Mouse (Mus musculus): ENCODE data around the gene Fam172a.

Fam172a gene

GRCm38 (mm10) chr13:78102337-78102736 lies 400.5 kb downstream of the Fam172a start:
- no peak for DNase-seq (ENCODE audit: low spot score)

GRCm38 (mm10) chr13:78104851-78105250 lies 403.0 kb downstream of the Fam172a start:
- no peak for DNase-seq (ENCODE audit: low spot score)

- DNase-seq (ENCODE audit: low spot score): no peak
Observed at GRCm38 (mm10) chr13:78110648-78111047, 408.8 kb downstream of the Fam172a start.

GRCm38 (mm10) chr13:78113978-78114377 lies 412.1 kb downstream of the Fam172a start:
- no peak for DNase-seq (ENCODE audit: low spot score)

GRCm38 (mm10) chr13:78118715-78119114 lies 416.9 kb downstream of the Fam172a start:
- DNase-seq (ENCODE audit: low spot score): no peak

- no peak for DNase-seq (ENCODE audit: low spot score)
Observed at GRCm38 (mm10) chr13:78121991-78122390, 420.2 kb downstream of the Fam172a start.

DNA sequence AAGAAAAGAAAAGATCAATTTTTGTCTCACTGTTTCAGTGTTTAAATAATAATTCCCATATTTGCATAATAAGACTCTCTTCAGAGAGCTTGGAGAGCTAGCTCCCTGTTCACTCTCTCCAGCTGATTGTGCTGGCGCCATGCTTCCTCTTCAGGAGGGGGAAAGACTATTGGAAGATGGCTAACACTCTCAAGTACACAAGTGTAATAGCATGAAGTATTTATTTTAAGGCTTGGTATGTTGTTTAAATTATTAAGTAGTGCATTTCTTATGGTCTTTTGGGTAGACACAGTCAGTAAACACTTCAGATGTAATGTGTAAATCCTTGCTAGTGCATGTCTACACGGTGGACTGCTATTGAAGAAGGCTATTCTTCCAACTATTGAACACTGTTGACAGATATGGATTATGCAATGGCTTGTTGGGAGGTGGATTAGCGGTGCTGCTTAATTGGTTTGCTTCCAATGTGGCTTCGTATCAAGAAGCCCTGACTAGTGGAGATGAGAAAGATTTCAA lies 422.1 kb downstream of the Fam172a start:
- no peak for DNase-seq (ENCODE audit: low spot score)

DNA sequence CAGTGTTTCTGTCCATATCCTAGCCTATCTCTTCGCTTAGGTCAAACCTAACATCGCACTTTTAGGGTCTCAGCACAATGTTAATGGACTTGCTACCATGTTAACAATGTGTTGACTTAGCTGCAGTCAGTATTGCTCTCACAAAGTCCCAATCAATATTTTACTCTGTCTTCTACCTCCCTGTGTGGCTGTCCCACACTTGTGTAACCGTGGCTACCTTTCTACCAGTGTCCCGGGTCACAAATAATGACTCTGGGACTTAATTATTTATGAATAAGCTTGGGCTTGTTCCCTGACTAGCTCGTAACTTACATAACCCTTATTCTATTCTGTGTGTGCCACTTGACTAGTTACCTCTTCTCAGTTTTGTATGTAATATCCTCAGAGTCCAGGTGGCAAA lies 455.6 kb downstream of the Fam172a start:
- no peak for DNase-seq (ENCODE audit: low spot score)

GRCm38 (mm10) chr13:78162149-78162548 lies 460.3 kb downstream of the Fam172a start:
- DNase-seq (ENCODE audit: low spot score): no peak

DNA sequence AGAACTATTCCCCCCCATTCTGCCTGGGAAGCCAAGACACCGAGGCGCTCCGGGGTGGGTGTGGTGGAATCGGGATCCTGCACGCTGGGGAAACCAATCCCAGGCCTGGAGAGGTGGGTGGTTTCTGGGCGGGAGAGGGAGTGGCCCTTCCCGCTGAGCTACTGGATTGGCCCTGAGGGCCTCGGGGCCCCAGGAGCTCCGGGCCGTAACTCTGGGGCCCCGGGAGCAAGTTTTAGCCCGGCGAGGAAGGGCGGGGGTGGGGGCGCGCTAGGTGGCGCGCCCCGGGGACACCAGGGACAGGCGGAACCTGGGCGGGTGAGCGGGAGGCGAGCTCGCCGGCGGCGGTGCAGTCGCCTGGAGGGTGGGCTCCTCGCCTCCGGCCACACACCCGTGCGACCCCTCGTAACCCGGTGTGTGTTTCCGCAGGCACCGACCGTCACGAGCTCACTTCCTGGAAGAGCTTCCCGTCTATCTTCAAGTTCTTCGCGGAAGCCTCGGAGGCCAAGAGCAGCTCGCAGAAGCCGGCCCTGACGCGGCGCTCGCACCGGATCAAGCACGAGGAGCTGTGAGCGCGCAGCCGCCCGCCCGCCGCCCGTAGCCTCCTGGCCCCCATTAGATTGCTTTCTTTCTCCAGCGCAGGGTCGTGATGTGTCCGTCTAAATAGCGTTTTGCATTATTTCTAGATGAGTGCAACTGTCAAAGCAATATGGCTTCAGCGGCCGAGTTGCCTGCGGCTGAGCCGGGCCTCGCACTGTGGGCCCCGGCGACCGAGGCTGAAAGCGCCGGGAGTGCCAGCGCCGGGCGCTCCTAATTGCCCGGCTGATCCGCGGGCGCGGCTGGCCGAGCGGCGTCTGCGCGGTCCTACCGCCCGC lies 461.5 kb downstream of the Fam172a start:
- DNase-seq (ENCODE audit: low spot score): no peak

DNA sequence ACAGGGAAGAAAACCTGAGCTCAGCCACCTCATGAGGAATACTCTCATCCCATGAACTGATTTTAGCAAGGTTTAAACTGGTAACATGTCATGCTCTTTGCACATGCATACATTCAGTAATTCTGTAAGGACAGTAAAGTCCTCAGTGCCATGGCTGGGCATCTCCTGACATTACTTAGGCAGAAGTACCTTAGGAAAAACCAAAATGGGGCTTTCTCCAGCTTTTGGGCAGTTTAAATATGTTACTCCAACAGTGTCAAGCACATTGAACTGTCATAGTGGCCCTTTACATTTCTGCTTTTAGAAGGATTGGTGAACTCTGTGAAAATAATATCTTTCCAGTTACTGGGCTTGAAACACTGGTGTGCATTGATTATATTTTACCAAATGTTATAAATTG lies 463.1 kb downstream of the Fam172a start:
- DNase-seq (ENCODE audit: low spot score): no peak

DNA sequence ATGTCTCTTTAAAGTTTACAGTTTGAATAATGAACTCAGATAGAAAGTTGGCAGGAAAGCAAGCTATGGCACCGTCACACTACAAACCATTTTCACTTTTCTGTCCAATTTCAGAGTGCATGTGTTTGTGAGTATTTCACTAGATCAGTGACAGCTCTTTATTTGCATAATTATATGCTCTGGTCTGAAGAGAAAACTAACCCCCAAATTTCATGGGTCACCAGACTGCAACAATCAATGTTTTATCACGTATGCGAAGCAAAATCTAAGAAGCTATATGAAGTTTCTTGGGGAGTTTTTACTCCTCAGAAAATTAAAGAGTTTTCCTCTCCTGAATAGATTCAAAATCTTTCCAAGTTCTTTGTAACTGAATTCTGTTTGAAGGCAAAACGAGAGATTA lies 466.3 kb downstream of the Fam172a start:
- no peak for DNase-seq (ENCODE audit: low spot score)

DNA sequence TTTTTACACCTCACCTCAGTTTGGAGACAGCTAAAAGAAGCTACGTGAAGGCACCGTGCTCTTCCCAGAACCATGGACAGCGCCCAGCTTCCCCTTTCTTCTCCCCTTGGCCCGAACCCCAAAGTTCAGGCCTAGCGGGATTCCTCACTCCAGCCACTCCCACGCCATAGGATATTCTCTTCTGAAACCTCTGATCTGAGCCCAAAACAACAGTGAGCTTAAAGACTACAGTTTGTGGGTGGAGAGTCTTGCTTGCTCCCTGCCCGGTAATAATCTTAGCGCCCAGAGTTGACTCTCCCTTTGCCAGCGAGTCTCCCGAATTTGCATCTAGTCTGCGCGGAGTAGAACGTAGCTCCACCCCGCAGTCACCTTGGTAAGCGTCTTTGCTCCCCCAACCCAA lies 469.5 kb downstream of the Fam172a start:
- no peak for DNase-seq (ENCODE audit: low spot score)

GRCm38 (mm10) chr13:78171984-78172636 lies 470.3 kb downstream of the Fam172a start:
- DNase-seq (ENCODE audit: low spot score): no peak

- no peak for DNase-seq (ENCODE audit: low spot score)
Observed at GRCm38 (mm10) chr13:78172861-78173260, 471.0 kb downstream of the Fam172a start.

GRCm38 (mm10) chr13:78174191-78174590 lies 472.4 kb downstream of the Fam172a start:
- DNase-seq (ENCODE audit: low spot score): no peak

DNA sequence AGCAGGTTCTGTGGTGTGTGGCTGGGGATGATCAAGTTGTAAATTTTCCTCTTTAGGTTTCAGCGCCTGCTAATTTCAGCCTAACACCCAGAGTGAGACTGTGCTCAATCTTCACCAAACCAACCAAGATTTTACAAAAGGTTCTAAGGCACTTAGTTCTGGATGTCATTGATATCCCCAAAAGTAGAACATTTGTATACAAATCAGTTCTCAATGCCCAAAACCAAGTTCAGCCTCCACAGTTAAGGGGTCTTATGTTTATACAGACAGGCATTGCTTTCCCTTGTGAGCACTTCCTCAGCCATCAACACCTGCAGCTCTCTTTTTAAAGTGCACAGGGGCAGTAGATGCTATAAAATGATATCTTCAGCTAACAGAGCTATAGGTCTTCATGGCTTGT lies 473.1 kb downstream of the Fam172a start:
- DNase-seq (ENCODE audit: low spot score): no peak

DNA sequence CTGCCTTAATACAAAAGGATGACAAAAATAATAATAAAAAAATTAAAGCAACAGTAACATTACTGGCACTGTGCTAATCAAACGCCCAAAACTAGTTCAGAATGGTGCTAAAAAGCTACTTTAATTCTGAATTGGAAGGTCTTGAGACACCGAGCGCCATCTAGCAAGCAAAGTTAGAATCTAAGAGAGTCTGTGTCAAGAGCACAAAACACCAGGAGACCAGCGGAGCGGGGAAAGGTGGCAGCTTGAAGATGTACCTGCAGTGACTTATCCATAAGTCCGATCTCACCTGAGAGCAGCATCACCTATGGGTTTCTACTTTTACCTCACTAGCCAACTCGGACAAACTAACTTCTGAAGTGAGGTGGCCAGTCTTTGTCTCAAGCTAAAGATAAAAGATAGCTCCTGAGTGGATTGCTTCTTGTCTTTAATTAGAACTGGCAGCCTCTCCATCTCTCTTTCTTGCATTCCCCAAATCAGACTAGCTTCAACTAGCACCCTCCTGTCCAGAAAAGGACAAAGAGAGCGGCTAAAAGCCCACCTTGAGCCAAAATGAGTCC lies 474.1 kb downstream of the Fam172a start:
- DNase-seq (ENCODE audit: low spot score): no peak

- DNase-seq (ENCODE audit: low spot score): no peak
Observed at GRCm38 (mm10) chr13:78177381-78177950, 475.6 kb downstream of the Fam172a start.

DNA sequence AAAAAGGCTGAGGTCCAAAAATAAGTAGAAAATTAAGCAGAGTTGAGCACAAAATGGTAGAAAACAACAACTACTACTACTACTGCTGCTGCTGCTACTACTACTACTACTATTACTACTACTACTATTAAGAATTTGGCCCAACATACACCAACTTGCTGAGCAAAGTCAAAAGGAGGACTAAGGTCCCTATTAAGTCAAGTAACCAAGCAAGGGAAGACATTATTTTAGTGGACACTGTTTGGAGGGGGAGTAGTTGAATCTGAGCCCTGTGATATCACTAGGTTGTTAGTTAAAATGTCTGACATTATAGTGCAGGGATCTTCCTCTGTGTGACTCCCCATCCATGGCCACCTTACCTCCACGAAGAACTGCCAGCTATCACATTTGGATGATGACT lies 476.2 kb downstream of the Fam172a start:
- no peak for DNase-seq (ENCODE audit: low spot score)

DNA sequence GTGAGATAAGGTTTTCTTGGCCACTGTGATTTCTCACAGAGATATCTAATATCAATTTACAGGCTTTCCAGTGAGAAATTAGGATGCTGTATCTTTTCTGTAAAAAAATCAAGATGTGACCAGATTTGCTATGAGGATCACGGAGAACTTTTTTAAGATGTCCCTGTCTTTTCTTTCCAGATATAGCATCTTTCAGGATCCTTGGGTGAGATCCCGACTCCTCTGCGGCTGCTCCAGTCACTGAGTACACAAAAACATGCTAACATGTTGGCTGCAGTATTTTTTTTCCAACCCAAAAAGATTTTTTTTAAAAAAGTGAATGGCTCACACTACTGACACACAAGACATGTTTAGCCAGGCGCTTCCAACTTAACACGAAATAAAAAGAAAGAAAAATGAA lies 476.9 kb downstream of the Fam172a start:
- no peak for DNase-seq (ENCODE audit: low spot score)

DNA sequence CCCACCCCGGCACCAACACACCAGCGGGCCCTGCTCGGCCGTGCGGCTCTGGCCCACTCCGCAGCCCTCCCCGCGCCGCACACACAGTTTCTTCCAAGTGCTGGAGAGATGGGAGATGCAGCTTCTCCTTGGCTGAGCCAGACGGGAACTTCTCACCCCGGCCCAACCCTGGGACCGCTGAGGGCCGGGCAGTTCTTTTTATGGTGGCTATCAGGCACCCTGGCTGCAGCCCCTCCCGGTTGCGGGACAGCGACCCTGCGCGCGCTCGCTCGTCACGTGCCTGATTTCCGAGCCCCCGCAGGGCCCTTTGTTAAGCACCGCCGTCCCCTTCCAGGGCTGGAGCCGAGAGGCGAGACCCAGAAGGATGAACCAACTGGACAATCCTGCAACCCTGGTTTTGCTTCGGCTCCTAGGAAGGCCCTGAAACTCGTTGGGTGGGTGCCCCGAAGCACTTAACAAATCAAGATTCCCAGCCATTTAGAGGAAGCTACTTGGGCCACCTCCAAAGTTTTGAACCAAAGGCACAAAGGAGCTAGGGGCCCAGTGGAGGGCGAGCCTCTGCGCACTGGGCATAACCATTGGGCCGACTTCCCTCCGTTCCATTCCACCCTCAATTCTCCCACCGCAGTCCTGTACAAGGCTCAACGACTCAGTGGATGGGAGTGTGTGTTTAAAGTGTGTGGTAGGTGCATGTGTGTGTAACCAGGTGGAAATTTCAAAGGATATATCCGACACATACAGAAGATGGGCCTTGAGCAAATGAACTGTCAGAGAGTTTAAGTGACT lies 477.7 kb downstream of the Fam172a start:
- DNase-seq (ENCODE audit: low spot score): no peak
